Mouse (Mus musculus): ENCODE results near the gene Hmcn2.

The Hmcn2 gene

DNA sequence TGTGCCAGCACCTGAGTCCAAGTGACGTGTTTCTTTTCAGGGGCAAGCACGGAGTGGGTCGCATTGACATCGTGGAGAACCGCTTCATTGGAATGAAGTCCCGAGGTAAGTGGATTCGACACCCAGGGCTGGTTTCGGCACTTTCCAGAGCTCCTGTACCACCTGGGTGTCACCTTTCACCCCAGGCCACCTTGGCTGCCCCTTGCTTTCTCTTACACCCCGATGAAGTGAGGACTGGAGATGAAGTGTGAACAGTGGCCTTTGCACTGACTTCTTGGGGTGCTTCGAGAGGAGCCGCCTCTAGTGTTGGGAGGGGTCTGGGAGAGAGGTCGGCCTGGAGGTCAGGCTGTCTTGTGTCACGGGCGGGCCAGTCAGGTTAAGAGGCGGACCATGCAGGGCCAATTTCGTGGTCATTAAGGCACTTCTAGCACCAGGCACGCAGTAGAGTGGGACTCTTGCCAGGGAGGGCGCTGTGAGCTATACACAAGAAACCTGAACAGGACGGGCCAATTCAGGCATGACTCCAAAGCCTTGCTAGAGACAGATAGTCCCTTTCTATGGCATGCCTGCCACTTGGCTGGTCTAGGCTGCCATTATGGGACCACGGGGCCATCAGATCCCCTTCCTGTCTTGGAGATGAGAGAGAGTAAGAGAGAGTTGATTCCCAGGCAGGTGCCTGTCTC, 187.4 kb downstream of the Hmcn2 start:
- H3K27me3 ChIP-seq (ENCODE audit: control insufficient read depth, insufficient read depth, low read length, poor library complexity, severe bottlenecking), result no peaks in the 10 kb centered on the region
- DNase-seq (ENCODE audit: low read depth, low spot score), result no peak
- H3K36me3 ChIP-seq (ENCODE audit: control insufficient read depth, insufficient read depth, low read length, poor library complexity, severe bottlenecking), result no peaks in the 10 kb centered on the region

- DNase-seq (ENCODE audit: low read depth, low spot score), result no peak
- H3K36me3 ChIP-seq (ENCODE audit: control insufficient read depth, insufficient read depth, low read length, poor library complexity, severe bottlenecking), result no peaks in the 10 kb centered on the region
- H3K27me3 ChIP-seq (ENCODE audit: control insufficient read depth, insufficient read depth, low read length, poor library complexity, severe bottlenecking), result no peaks in the 10 kb centered on the region
Observed at GRCm38 (mm10) chr2:31502616-31503522, 188.7 kb downstream of the Hmcn2 start.

DNA sequence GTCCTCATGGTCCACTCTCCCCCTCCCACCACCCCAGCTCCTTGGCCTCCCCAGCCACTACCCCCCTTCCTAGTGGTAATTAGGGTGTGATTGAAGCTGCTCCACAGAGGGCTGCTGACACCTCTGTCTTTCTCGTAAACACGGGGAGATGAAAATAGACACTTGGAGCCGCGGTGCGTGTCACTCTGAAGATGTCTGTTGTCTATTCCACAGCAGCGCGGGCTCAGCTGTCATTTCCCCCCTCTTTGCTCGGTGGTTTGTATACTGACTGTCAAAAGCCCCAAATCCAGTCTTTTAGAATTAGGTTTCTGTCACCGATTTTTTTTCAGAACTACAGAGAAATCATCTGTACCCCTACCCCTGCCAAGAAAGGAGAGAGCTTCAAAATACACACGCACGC, 191.3 kb downstream of the Hmcn2 start:
- H3K36me3 ChIP-seq (ENCODE audit: control insufficient read depth, insufficient read depth, low read length, poor library complexity, severe bottlenecking), result no peaks in the 10 kb centered on the region

DNA sequence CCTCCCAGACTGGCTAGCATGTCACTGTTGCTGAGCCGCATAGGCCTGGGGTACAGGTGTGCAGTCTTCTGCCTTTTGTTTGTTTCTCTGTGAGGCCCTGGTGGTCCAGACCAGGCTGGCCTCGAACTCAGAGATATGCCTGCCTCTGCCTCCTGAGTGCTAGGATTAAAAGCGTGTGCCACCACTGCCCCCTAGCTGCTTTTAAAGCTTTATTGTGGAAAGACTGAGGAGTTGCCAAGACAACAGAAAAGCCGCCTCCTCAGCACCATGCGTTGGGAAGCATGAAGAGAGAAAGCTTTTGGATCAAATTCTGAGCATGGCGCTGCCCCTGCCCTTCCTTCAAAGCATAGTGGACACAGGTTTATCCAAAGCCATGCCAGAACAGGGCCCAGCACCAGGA, 194.6 kb downstream of the Hmcn2 start:
- no peaks in the 10 kb centered on the region for H3K36me3 ChIP-seq (ENCODE audit: control insufficient read depth, insufficient read depth, low read length, poor library complexity, severe bottlenecking)
- no peaks in the 10 kb centered on the region for H3K27me3 ChIP-seq (ENCODE audit: control insufficient read depth, insufficient read depth, low read length, poor library complexity, severe bottlenecking)
- no peak for DNase-seq (ENCODE audit: low read depth, low spot score)

More for the DNA sequence above, 191.3 kb downstream of the Hmcn2 start:
- no peak for DNase-seq (ENCODE audit: low read depth, low spot score)
- H3K27me3 ChIP-seq (ENCODE audit: control insufficient read depth, insufficient read depth, low read length, poor library complexity, severe bottlenecking), result no peaks in the 10 kb centered on the region

Measured in splenic B cell, adult 2 months (primary cell).